Mouse (Mus musculus) spleen, adult 18-20 months (tissue): ENCODE measurements around the gene Krtap1-5.
A peak's percentile ranks its signal among the peaks of the same experiment; 100 is the strongest.

ENCODE experiments used
- DNase-seq, 2 experiments: peaks; one replicate each; pipeline ENCODE4 v3.0.0; 2022; ENCODE audit warnings: mixed read lengths in 2 of 2

Gene Krtap1-5

DNA sequence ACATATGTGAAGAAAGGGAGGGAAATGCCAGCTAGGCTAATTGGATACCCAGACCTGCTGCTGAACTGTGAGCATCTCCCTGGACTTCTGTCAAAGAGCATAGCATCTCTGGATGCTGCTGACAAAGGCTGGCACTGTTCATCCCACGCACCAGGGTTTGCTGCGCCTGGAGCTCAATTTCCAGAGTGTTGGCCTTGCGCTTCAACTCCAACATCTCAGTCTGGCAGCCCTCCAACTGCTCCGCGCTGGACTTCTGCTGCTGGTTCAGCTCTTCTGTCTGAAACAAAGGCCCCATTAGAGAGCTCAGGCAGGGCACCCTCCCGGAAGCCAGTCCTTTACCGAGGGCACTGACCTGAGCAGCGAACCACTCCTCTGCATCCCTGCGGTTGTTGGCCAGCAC, 41.1 kb downstream of the Krtap1-5 start:
- DNase-seq: peak in 1 of 2 experiments; percentile 1
